Mouse (Mus musculus): ENCODE results near the gene Smyd1. TPM values are rescaled to one million over a fixed set of nuclear protein-coding genes. Genes with fewer than 3 reads are reported as not detected.

Smyd1 gene
- total and polyA plus RNA-seq, 3 experiments, result 192 to 352 (median 325) TPM

- peak overlapping the region; percentile 35 for H3K4me3 ChIP-seq
- intact Hi-C loops (cut with DNase I), result no loop called here
- H3K36me3 ChIP-seq (ENCODE audit: control insufficient read depth, insufficient read depth, low read length), result peaks cover 6% of the 10 kb centered on the region; the same call in 1 of the 2 replicates
- DNase-seq, result peak; percentile 51 to 72
- 43% methylated on average over 8 of the region's 8 CpGs for WGBS
- H3K79me2 ChIP-seq (replicated peaks; ENCODE audit: control insufficient read depth, insufficient read depth, low read length), result no peaks in the 10 kb centered on the region
- H3K9ac ChIP-seq (ENCODE audit: low read depth, low read length), result peak overlapping the region; percentile 49
- no peaks in the 10 kb centered on the region; the same call in 1 of the 2 replicates for H3K4me1 ChIP-seq (ENCODE audit: control insufficient read depth, insufficient read depth, low read length)
- TF ChIP-seq CTCF (IDR thresholded peaks at IDR 0.05) (no peak), EP300 (IDR thresholded peaks at IDR 0.05; ENCODE audit: insufficient read depth, low read depth, low read length) (peak; percentile 87), POLR2A (IDR thresholded peaks at IDR 0.05; ENCODE audit: insufficient read depth, low read depth, low read length) (peak; percentile 97)
- H3K27me3 ChIP-seq (ENCODE audit: control insufficient read depth, insufficient read depth, low read length), result no peaks in the 10 kb centered on the region
- peak overlapping the region; percentile 90 for H3K27ac ChIP-seq
Measured at GRCm38 (mm10) chr6:71262142-71262833, 59.7 kb downstream of the Smyd1 start.

- TF ChIP-seq POLR2A (IDR thresholded peaks at IDR 0.05; ENCODE audit: insufficient read depth, low read depth, low read length), result no peak
- TF ChIP-seq EP300 (IDR thresholded peaks at IDR 0.05; ENCODE audit: insufficient read depth, low read depth, low read length), result no peak
- TF ChIP-seq CTCF (IDR thresholded peaks at IDR 0.05), result no peak
- intact Hi-C loops (cut with DNase I), result no loop called here
- no peaks in the 10 kb centered on the region for H3K27me3 ChIP-seq (ENCODE audit: control insufficient read depth, insufficient read depth, low read length)
- no peaks in the 10 kb centered on the region for H3K79me2 ChIP-seq (replicated peaks; ENCODE audit: control insufficient read depth, insufficient read depth, low read length)
- peaks cover 8% of the 10 kb centered on the region; the same call in 1 of the 2 replicates for H3K36me3 ChIP-seq (ENCODE audit: control insufficient read depth, insufficient read depth, low read length)
- WGBS, result 58% methylated on average over 3 of the region's 3 CpGs
- no peaks in the 10 kb centered on the region; the same call in 1 of the 2 replicates for H3K4me1 ChIP-seq (ENCODE audit: control insufficient read depth, insufficient read depth, low read length)
- H3K9ac ChIP-seq (ENCODE audit: low read depth, low read length), result peak overlapping the region; percentile 51; the same call in 1 of the 2 replicates
- H3K27ac ChIP-seq, result peak overlapping the region; percentile 90
- no peak for DNase-seq
- H3K4me3 ChIP-seq, result peak overlapping the region; percentile 35
Measured at GRCm38 (mm10) chr6:71261060-71261459, 61.0 kb downstream of the Smyd1 start.

- TF ChIP-seq POLR2A (IDR thresholded peaks at IDR 0.05; ENCODE audit: insufficient read depth, low read depth, low read length), result no peak
- no peak for TF ChIP-seq CTCF (IDR thresholded peaks at IDR 0.05)
- no peak for TF ChIP-seq EP300 (IDR thresholded peaks at IDR 0.05; ENCODE audit: insufficient read depth, low read depth, low read length)
- Histone ChIP-seq H3K4me3 (peak overlapping the region; percentile 35), H3K27me3 (ENCODE audit: control insufficient read depth, insufficient read depth, low read length) (no peaks in the 10 kb centered on the region), H3K4me1 (ENCODE audit: control insufficient read depth, insufficient read depth, low read length) (no peaks in the 10 kb centered on the region; the same call in 1 of the 2 replicates), H3K36me3 (ENCODE audit: control insufficient read depth, insufficient read depth, low read length) (peaks cover 8% of the 10 kb centered on the region; the same call in 1 of the 2 replicates), H3K27ac (peak overlapping the region; percentile 53), H3K9ac (ENCODE audit: low read depth, low read length) (peak overlapping the region; percentile 50), H3K79me2 (replicated peaks; ENCODE audit: control insufficient read depth, insufficient read depth, low read length) (no peaks in the 10 kb centered on the region)
- intact Hi-C loops (cut with DNase I), result no loop called here
- WGBS, result 15% methylated on average over 6 of the region's 6 CpGs
- DNase-seq, result no peak
Measured at GRCm38 (mm10) chr6:71260051-71260640, 61.9 kb downstream of the Smyd1 start.

DNA sequence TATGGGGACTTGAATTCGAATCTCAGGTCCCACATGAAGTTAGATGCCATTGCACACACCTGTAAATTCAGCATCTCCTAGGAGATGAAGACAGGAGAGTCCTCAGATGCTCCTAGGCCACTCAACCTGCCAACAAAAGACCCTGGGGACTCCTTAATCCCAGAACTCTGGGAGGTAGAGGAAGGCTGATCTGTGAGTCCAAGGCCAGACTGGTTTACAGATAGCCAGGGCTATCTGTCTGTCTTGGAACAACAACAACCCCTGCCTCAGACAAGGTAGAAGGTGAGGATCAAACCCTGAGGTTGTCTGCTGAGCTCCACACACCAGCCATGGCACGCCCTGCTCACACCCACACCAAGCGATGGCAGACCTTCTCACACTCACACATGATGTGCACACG, 62.9 kb downstream of the Smyd1 start:
- H3K36me3 ChIP-seq (ENCODE audit: control insufficient read depth, insufficient read depth, low read length), result peaks cover 8% of the 10 kb centered on the region; the same call in 1 of the 2 replicates
- DNase-seq, result no peak
- H3K27me3 ChIP-seq (ENCODE audit: control insufficient read depth, insufficient read depth, low read length), result no peaks in the 10 kb centered on the region
- no peak overlapping the region for H3K9ac ChIP-seq (ENCODE audit: low read depth, low read length)
- TF ChIP-seq EP300 (IDR thresholded peaks at IDR 0.05; ENCODE audit: insufficient read depth, low read depth, low read length) (no peak), CTCF (IDR thresholded peaks at IDR 0.05) (no peak), POLR2A (IDR thresholded peaks at IDR 0.05; ENCODE audit: insufficient read depth, low read depth, low read length) (no peak)
- peak overlapping the region; percentile 26; the same call in 1 of the 2 replicates for H3K4me3 ChIP-seq
- H3K27ac ChIP-seq, result peak overlapping the region; percentile 48
- no peaks in the 10 kb centered on the region for H3K79me2 ChIP-seq (replicated peaks; ENCODE audit: control insufficient read depth, insufficient read depth, low read length)
- WGBS, result 68% methylated on average over 4 of the region's 4 CpGs
- H3K4me1 ChIP-seq (ENCODE audit: control insufficient read depth, insufficient read depth, low read length), result no peaks in the 10 kb centered on the region; the same call in 1 of the 2 replicates
- intact Hi-C loops (cut with DNase I), result no loop called here

DNA sequence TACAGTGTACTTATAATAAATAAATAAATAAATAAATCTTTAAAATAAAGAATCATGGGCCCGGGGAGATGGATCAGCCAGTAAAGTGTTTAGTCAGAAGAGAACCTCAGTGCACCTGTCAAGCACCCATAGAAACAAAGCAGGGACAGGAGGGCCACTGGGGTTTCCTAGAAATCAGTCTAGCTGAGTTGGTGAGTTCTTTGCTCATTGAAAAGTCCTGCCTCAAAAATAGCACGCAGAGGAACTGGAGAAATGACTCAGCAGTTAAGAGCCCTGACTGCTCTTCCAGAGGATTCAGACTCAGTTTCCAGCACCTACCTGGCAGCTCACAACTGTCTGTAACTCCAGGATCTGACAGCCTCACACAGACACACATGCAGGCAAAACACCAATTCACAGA, 63.5 kb downstream of the Smyd1 start:
- H3K27ac ChIP-seq, result peak overlapping the region; percentile 48; the same call in 1 of the 2 replicates
- peaks cover 8% of the 10 kb centered on the region; the same call in 1 of the 2 replicates for H3K36me3 ChIP-seq (ENCODE audit: control insufficient read depth, insufficient read depth, low read length)
- intact Hi-C loops (cut with DNase I), result no loop called here
- TF ChIP-seq POLR2A (IDR thresholded peaks at IDR 0.05; ENCODE audit: insufficient read depth, low read depth, low read length) (no peak), EP300 (IDR thresholded peaks at IDR 0.05; ENCODE audit: insufficient read depth, low read depth, low read length) (no peak), CTCF (IDR thresholded peaks at IDR 0.05) (no peak)
- H3K4me3 ChIP-seq, result no peak overlapping the region; the same call in 1 of the 2 replicates
- H3K4me1 ChIP-seq (ENCODE audit: control insufficient read depth, insufficient read depth, low read length), result no peaks in the 10 kb centered on the region; the same call in 1 of the 2 replicates
- 53% methylated on average over 2 of the region's 2 CpGs for WGBS
- no peak for DNase-seq
- no peak overlapping the region for H3K9ac ChIP-seq (ENCODE audit: low read depth, low read length)
- H3K27me3 ChIP-seq (ENCODE audit: control insufficient read depth, insufficient read depth, low read length), result no peaks in the 10 kb centered on the region
- no peaks in the 10 kb centered on the region for H3K79me2 ChIP-seq (replicated peaks; ENCODE audit: control insufficient read depth, insufficient read depth, low read length)
